Mouse (Mus musculus) MEL (cell line): ENCODE data around the gene Mdp1. TPM values are rescaled to one million over a fixed set of nuclear protein-coding genes. Genes with fewer than 3 reads are reported as not detected.

Experiments
- DNase-seq: peaks from one replicate; pipeline ENCODE4 v3.0.0; 2011; ENCODE audit warnings: low read depth, low spot score
- H3K27ac ChIP-seq: 2 replicates; pipeline ENCODE4 v1.5.1; 2012; ENCODE audit warnings: low read depth, mild to moderate bottlenecking, control low read depth, low read length, moderate library complexity; ENCODE audit not compliant: control insufficient read depth
- H3K27me3 ChIP-seq, 2 experiments: fragments of 150-350 bp in 1 of 2; sonication (generic) in 1 of 2; 2 replicates each; pipeline ENCODE4 v1.6.1; 2012; ENCODE audit warnings: low read length in 2 of 2, mild to moderate bottlenecking in 2 of 2, improper control_type of control experiment in 1 of 2, moderate library complexity in 1 of 2; ENCODE audit not compliant: insufficient read depth in 2 of 2, control insufficient read depth in 1 of 2
- H3K36me3 ChIP-seq, 2 experiments: 2 replicates each; pipeline ENCODE4 v1.6.1; 2012 to 2014; ENCODE audit warnings: low read length in 2 of 2, improper control_type of control experiment in 1 of 2, inconsistent platforms in 1 of 2, mild to moderate bottlenecking in 1 of 2; ENCODE audit not compliant: insufficient read depth in 2 of 2, control insufficient read depth in 1 of 2
- H3K4me1 ChIP-seq, 2 experiments: fragments of 150-350 bp in 1 of 2; sonication (generic) in 1 of 2; 2 replicates each; pipeline ENCODE4 v1.6.1; 2012; ENCODE audit warnings: low read length in 2 of 2, improper control_type of control experiment in 1 of 2, mild to moderate bottlenecking in 1 of 2; ENCODE audit not compliant: insufficient read depth in 2 of 2, control insufficient read depth in 1 of 2
- H3K4me3 ChIP-seq, 2 experiments: fragments of 150-350 bp in 1 of 2; sonication (generic) in 1 of 2; 2 replicates each; pipeline ENCODE4 v1.5.1; 2012; ENCODE audit warnings: low read depth in 2 of 2, low read length in 2 of 2, mild to moderate bottlenecking in 2 of 2, moderate library complexity in 2 of 2, control low read depth in 1 of 2, improper control_type of control experiment in 1 of 2; ENCODE audit not compliant: control insufficient read depth in 1 of 2, insufficient read depth in 1 of 2
- H3K79me2 ChIP-seq: 2 replicates; pipeline ENCODE4 v1.6.1; 2012; ENCODE audit warnings: mild to moderate bottlenecking, low read length, moderate library complexity; ENCODE audit not compliant: control insufficient read depth, poor library complexity, insufficient read depth
- H3K9ac ChIP-seq: 2 replicates; pipeline ENCODE4 v1.6.1; 2012; ENCODE audit warnings: low read depth, mild to moderate bottlenecking, control low read depth, low read length, moderate library complexity; ENCODE audit not compliant: control insufficient read depth, poor library complexity, severe bottlenecking
- H3K9me3 ChIP-seq: fragments of 150-350 bp; sonication (generic); replicated peaks from 2 replicates; pipeline ENCODE4 v1.6.1; 2012; ENCODE audit warnings: mild to moderate bottlenecking, low read length, improper control_type of control experiment, moderate library complexity; ENCODE audit not compliant: insufficient read depth
- BHLHE40 ChIP-seq: IDR thresholded peaks from 2 replicates; pipeline ENCODE4 v1.6.1; 2012; ENCODE audit warnings: low read depth, mild to moderate bottlenecking, inconsistent platforms, low read length, improper control_type of control experiment, borderline replicate concordance
- CHD1 ChIP-seq: IDR thresholded peaks from 2 replicates; pipeline ENCODE4 v1.6.1; 2012; ENCODE audit warnings: low read depth, mild to moderate bottlenecking, inconsistent platforms, low read length, improper control_type of control experiment
- CHD2 ChIP-seq: IDR thresholded peaks from 2 replicates; pipeline ENCODE4 v1.6.1; 2011; ENCODE audit warnings: low read length, improper control_type of control experiment
- CTCF ChIP-seq, 3 experiments: IDR thresholded peaks in 2 of 3; conservative IDR thresholded peaks in 1 of 3; 2 replicates each; pipeline ENCODE4 v1.5.1; 2011 to 2012; ENCODE audit warnings: low read length in 3 of 3, low read depth in 2 of 3, mild to moderate bottlenecking in 2 of 3, improper control_type of control experiment in 1 of 3, inconsistent platforms in 1 of 3, mixed read lengths in 1 of 3, moderate library complexity in 1 of 3; ENCODE audit not compliant: control insufficient read depth in 1 of 3, insufficient read depth in 1 of 3, poor library complexity in 1 of 3, severe bottlenecking in 1 of 3
- E2F4 ChIP-seq: IDR thresholded peaks from 2 replicates; pipeline ENCODE4 v1.6.1; 2011; ENCODE audit warnings: low read depth, low read length, improper control_type of control experiment, borderline replicate concordance
- ELF1 ChIP-seq: IDR thresholded peaks from 2 replicates; pipeline ENCODE4 v1.6.1; 2014; ENCODE audit warnings: low read depth, mild to moderate bottlenecking, inconsistent platforms, low read length, improper control_type of control experiment, moderate library complexity
- EP300 ChIP-seq, 2 experiments: IDR thresholded peaks; 2 replicates each; pipeline ENCODE4 v1.6.1; 2011; ENCODE audit warnings: improper control_type of control experiment in 2 of 2, low read length in 2 of 2, low read depth in 1 of 2, mild to moderate bottlenecking in 1 of 2
- ETS1 ChIP-seq: IDR thresholded peaks from 2 replicates; pipeline ENCODE4 v1.6.1; 2012; ENCODE audit warnings: low read depth, mild to moderate bottlenecking, inconsistent platforms, low read length, improper control_type of control experiment, moderate library complexity
- GABPA ChIP-seq: IDR thresholded peaks from 2 replicates; pipeline ENCODE4 v1.6.1; 2012; ENCODE audit warnings: low read depth, mild to moderate bottlenecking, inconsistent platforms, low read length, improper control_type of control experiment, moderate library complexity
- GATA1 ChIP-seq: IDR thresholded peaks from 2 replicates; pipeline ENCODE4 v1.6.1; 2011; ENCODE audit warnings: low read depth, low read length, improper control_type of control experiment
- HCFC1 ChIP-seq: IDR thresholded peaks from 2 replicates; pipeline ENCODE4 v1.6.1; 2012; ENCODE audit warnings: low read depth, mild to moderate bottlenecking, inconsistent platforms, low read length, improper control_type of control experiment, moderate library complexity
- MAFK ChIP-seq: IDR thresholded peaks from 2 replicates; pipeline ENCODE4 v1.6.1; 2011; ENCODE audit warnings: low read depth, mild to moderate bottlenecking, low read length, improper control_type of control experiment, borderline replicate concordance
- MAX ChIP-seq: IDR thresholded peaks from 2 replicates; pipeline ENCODE4 v1.6.1; 2011; ENCODE audit warnings: low read length, improper control_type of control experiment
- MAZ ChIP-seq: IDR thresholded peaks from 2 replicates; pipeline ENCODE4 v1.6.1; 2012; ENCODE audit warnings: low read depth, mild to moderate bottlenecking, inconsistent platforms, low read length, improper control_type of control experiment
- MEF2A ChIP-seq: IDR thresholded peaks from 2 replicates; pipeline ENCODE4 v1.6.1; 2014; ENCODE audit warnings: low read depth, mild to moderate bottlenecking, inconsistent platforms, low read length, improper control_type of control experiment; ENCODE audit not compliant: poor library complexity, insufficient replicate concordance, severe bottlenecking; ENCODE audit errors: extremely low read depth
- MXI1 ChIP-seq: IDR thresholded peaks from 2 replicates; pipeline ENCODE4 v1.6.1; 2011; ENCODE audit warnings: mild to moderate bottlenecking, low read depth, low read length, improper control_type of control experiment
- MYB ChIP-seq: IDR thresholded peaks from 2 replicates; pipeline ENCODE4 v1.6.1; 2011; ENCODE audit warnings: mild to moderate bottlenecking, low read depth, low read length, improper control_type of control experiment
- MYC ChIP-seq: IDR thresholded peaks from 2 replicates; pipeline ENCODE4 v1.6.1; 2011; ENCODE audit warnings: low read depth, mild to moderate bottlenecking, low read length, improper control_type of control experiment, moderate library complexity
- NELFE ChIP-seq: IDR thresholded peaks from 2 replicates; pipeline ENCODE4 v1.6.1; 2011; ENCODE audit warnings: low read depth, low read length, improper control_type of control experiment
- POLR2A ChIP-seq, 2 experiments: IDR thresholded peaks; 2 replicates each; pipeline ENCODE4 v1.6.1; 2011 to 2012; ENCODE audit warnings: low read length in 2 of 2, mild to moderate bottlenecking in 2 of 2, control low read depth in 1 of 2, improper control_type of control experiment in 1 of 2, low read depth in 1 of 2, moderate library complexity in 1 of 2; ENCODE audit not compliant: control insufficient read depth in 1 of 2, insufficient read depth in 1 of 2, poor library complexity in 1 of 2
- POLR2AphosphoS2 ChIP-seq: IDR thresholded peaks from 2 replicates; pipeline ENCODE4 v1.6.1; 2011; ENCODE audit warnings: low read length, improper control_type of control experiment
- POLR2AphosphoS5 ChIP-seq: IDR thresholded peaks from 2 replicates; pipeline ENCODE4 v1.6.1; 2012; ENCODE audit warnings: low read depth, borderline replicate concordance, mild to moderate bottlenecking, inconsistent platforms, low read length, moderate library complexity, mixed read lengths
- RAD21 ChIP-seq: IDR thresholded peaks from 2 replicates; pipeline ENCODE4 v1.6.1; 2011; ENCODE audit warnings: mild to moderate bottlenecking, low read depth, low read length, improper control_type of control experiment
- RCOR1 ChIP-seq: IDR thresholded peaks from 2 replicates; pipeline ENCODE4 v1.6.1; 2012; ENCODE audit warnings: low read depth, mild to moderate bottlenecking, inconsistent platforms, low read length, improper control_type of control experiment
- SIN3A ChIP-seq: IDR thresholded peaks from 2 replicates; pipeline ENCODE4 v1.6.1; 2012; ENCODE audit warnings: low read length, improper control_type of control experiment, inconsistent platforms
- SMC3 ChIP-seq: IDR thresholded peaks from 2 replicates; pipeline ENCODE4 v1.6.1; 2011; ENCODE audit warnings: low read depth, low read length, improper control_type of control experiment
- TAL1 ChIP-seq: IDR thresholded peaks from 2 replicates; pipeline ENCODE4 v1.6.1; 2012; ENCODE audit warnings: mild to moderate bottlenecking, inconsistent platforms, low read length, moderate library complexity, mixed read lengths
- TBP ChIP-seq: IDR thresholded peaks from 2 replicates; pipeline ENCODE4 v1.8.0; 2011; ENCODE audit warnings: low read depth, low read length, improper control_type of control experiment
- TCF12 ChIP-seq: IDR thresholded peaks from 2 replicates; pipeline ENCODE4 v1.6.1; 2014; ENCODE audit warnings: low read depth, mild to moderate bottlenecking, inconsistent platforms, low read length, improper control_type of control experiment, moderate library complexity
- USF1 ChIP-seq: IDR thresholded peaks from 2 replicates; pipeline ENCODE4 v1.6.1; 2014; ENCODE audit warnings: low read depth, mild to moderate bottlenecking, inconsistent platforms, low read length, improper control_type of control experiment, moderate library complexity
- ZC3H11A ChIP-seq: IDR thresholded peaks from 2 replicates; pipeline ENCODE4 v1.6.1; 2012; ENCODE audit warnings: low read depth, mild to moderate bottlenecking, inconsistent platforms, low read length, improper control_type of control experiment
- ZMIZ1 ChIP-seq: IDR thresholded peaks from 2 replicates; pipeline ENCODE4 v1.6.1; 2012; ENCODE audit warnings: low read depth, mild to moderate bottlenecking, inconsistent platforms, low read length, improper control_type of control experiment, moderate library complexity
- polyA plus RNA-seq, 2 experiments: library from polyadenylated mRNA; stranded (reverse) in 1 of 2; unstranded in 1 of 2; fragments of >175 nt in 1 of 2; fragments of >200 nt in 1 of 2; gene quantifications; 2 replicates each; pipeline versions ENCODE4 v1.2.1 to v1.2.4; 2012; ENCODE audit warnings: low replicate concordance in 2 of 2, low read depth in 1 of 2; ENCODE audit not compliant: insufficient read length in 2 of 2, insufficient read depth in 1 of 2, missing spikeins in 1 of 2
- total RNA-seq: library from RNA; depleted of rRNA; stranded (reverse); fragments of 300-350 nt; gene quantifications from 2 replicates; pipeline ENCODE4 v1.2.3, GENCODE M21; 2012

Mdp1 gene
- total and polyA plus RNA-seq, 3 experiments: 25.6 to 30.6 TPM; not detected in 1

- DNase-seq: peak; percentile 99
- H3K79me2 ChIP-seq: peaks cover 13% of the 10 kb centered on the region
- H3K36me3 ChIP-seq: peaks cover 6 to 11% of the 10 kb centered on the region in 2 experiments
- H3K27me3 ChIP-seq: no peaks in the 10 kb centered on the region
- 0 out of 2 replicates have a peak, but pooled peaks have one; percentile 51 for TF ChIP-seq TBP
- TF ChIP-seq CHD2: no peak
- TF ChIP-seq CHD1: no peak
- no peak for TF ChIP-seq GATA1
- peak; percentile 98; the same call in 1 of the 2 replicates for TF ChIP-seq GABPA
- TF ChIP-seq CTCF (IDR thresholded peaks at IDR 0.05 in 2 of 3, conservative IDR thresholded peaks at IDR 0.05 in 1 of 3; ENCODE audit: control insufficient read depth in 1 of 3, insufficient read depth in 1 of 3, low read depth in 2 of 3, low read length in 3 of 3, poor library complexity in 1 of 3, severe bottlenecking in 1 of 3): peak; percentile 53 to 96 (median 86); a peak in 5 of 6 replicates
- peak; percentile 81 for TF ChIP-seq MAZ
- peak; percentile 99 for TF ChIP-seq ETS1
- TF ChIP-seq MEF2A: no peak
- TF ChIP-seq TAL1: no peak
- peak; percentile 91 for TF ChIP-seq NELFE
- peak; percentile 95 for TF ChIP-seq SMC3
- TF ChIP-seq ELF1: peak; percentile 92
- TF ChIP-seq POLR2AphosphoS5: no peak
- TF ChIP-seq MYC: 0 out of 2 replicates have a peak, but pooled peaks have one; percentile 10
- peak; percentile 54; the same call in 1 of the 2 replicates for TF ChIP-seq MAX
- TF ChIP-seq USF1: peak; percentile 48; the same call in 1 of the 2 replicates
- TF ChIP-seq HCFC1: peak; percentile 84
- peak; percentile 80 to 90; a peak in 3 of 4 replicates for TF ChIP-seq POLR2A (IDR thresholded peaks at IDR 0.05; ENCODE audit: control insufficient read depth in 1 of 2, insufficient read depth in 1 of 2, low read depth in 1 of 2, low read length in 2 of 2, poor library complexity in 1 of 2)
- TF ChIP-seq EP300 (IDR thresholded peaks at IDR 0.05; ENCODE audit: low read depth in 1 of 2, low read length in 2 of 2): peak in 1 of 2 experiments; percentile 37; a peak in 2 of 4 replicates
- TF ChIP-seq ZMIZ1: peak; percentile 78
- peak; percentile 87 for TF ChIP-seq E2F4
- peak; percentile 81 for TF ChIP-seq POLR2AphosphoS2
- peak; percentile 93 for TF ChIP-seq ZC3H11A
- TF ChIP-seq RAD21: peak; percentile 87
- peak; percentile 92 for TF ChIP-seq SIN3A
- TF ChIP-seq TCF12: peak; percentile 37; the same call in 1 of the 2 replicates
- TF ChIP-seq BHLHE40: 0 out of 2 replicates have a peak, but pooled peaks have one; percentile 43
- no peak for TF ChIP-seq MYB
- 0 out of 2 replicates have a peak, but pooled peaks have one; percentile 9 for TF ChIP-seq MAFK
- TF ChIP-seq MXI1: peak; percentile 66
- TF ChIP-seq RCOR1: peak; percentile 82
- peak within 1 kb of the TSS; percentile 88 for H3K9ac ChIP-seq
- H3K4me1 ChIP-seq: peaks cover 0 to 6% of the 10 kb centered on the region in 2 experiments; a peak in 3 of 4 replicates
- H3K9me3 ChIP-seq: no peaks in the 10 kb centered on the region
- peak within 1 kb of the TSS; percentile 76 to 83 for H3K4me3 ChIP-seq
- peak within 1 kb of the TSS; percentile 93 for H3K27ac ChIP-seq
Measured at GRCm38 (mm10) chr14:55681160-55682117, 21.1 kb upstream of the Mdp1 start, which contains the start of gene Tinf2. TSS of gene Tinf2 (minus strand) at chr14:55681820.
